Mouse (Mus musculus) myocyte (in vitro differentiated cells): ENCODE results near the gene Gm37240. TPM values are rescaled to one million over a fixed set of nuclear protein-coding genes. Genes with fewer than 3 reads are reported as not detected.

Experiments
- H3K27me3 ChIP-seq: one replicate; pipeline ENCODE4 v1.6.1; 2011; ENCODE audit not compliant: control insufficient read depth, insufficient read depth, insufficient read length
- H3K36me3 ChIP-seq: one replicate; pipeline ENCODE4 v1.6.1; 2011; ENCODE audit not compliant: control insufficient read depth, insufficient read depth
- H3K4me2 ChIP-seq: one replicate; pipeline ENCODE4 v1.6.1; 2011; ENCODE audit warnings: low read depth, control low read depth
- H3K4me3 ChIP-seq: one replicate; pipeline ENCODE4 v1.5.1; 2011; ENCODE audit warnings: mild to moderate bottlenecking, control low read depth, moderate library complexity
- H3K79me2 ChIP-seq: one replicate; pipeline ENCODE4 v1.6.1; 2011; ENCODE audit not compliant: control insufficient read depth, insufficient read depth
- H3ac ChIP-seq: one replicate; pipeline ENCODE4 v1.6.1; 2011; ENCODE audit not compliant: control insufficient read depth, insufficient read length
- CEBPB ChIP-seq: IDR thresholded peaks from 2 replicates; pipeline ENCODE4 v1.6.1; 2011; ENCODE audit warnings: mild to moderate bottlenecking, moderate library complexity; ENCODE audit not compliant: poor library complexity, insufficient read depth, severe bottlenecking
- E2F4 ChIP-seq: IDR thresholded peaks from one replicate; pipeline ENCODE4 v1.6.1; 2011; ENCODE audit warnings: mild to moderate bottlenecking, control low read depth, moderate library complexity; ENCODE audit not compliant: insufficient read depth
- MAX ChIP-seq: IDR thresholded peaks from one replicate; pipeline ENCODE4 v1.6.1; 2011; ENCODE audit warnings: low read depth, mild to moderate bottlenecking, control low read depth
- MYOD1 ChIP-seq, 3 experiments: IDR thresholded peaks; one replicate each; pipeline ENCODE4 v1.6.1; 2011; ENCODE audit warnings: control low read depth in 2 of 3, low read depth in 2 of 3, mild to moderate bottlenecking in 2 of 3, moderate library complexity in 1 of 3; ENCODE audit not compliant: insufficient read length in 2 of 3, control insufficient read depth in 1 of 3
- MYOG ChIP-seq, 3 experiments: IDR thresholded peaks; one replicate each; pipeline ENCODE4 v1.6.1; 2011; ENCODE audit warnings: control low read depth in 2 of 3, low read depth in 2 of 3, mild to moderate bottlenecking in 2 of 3; ENCODE audit not compliant: insufficient read length in 2 of 3, control insufficient read depth in 1 of 3, insufficient read depth in 1 of 3
- POLR2A ChIP-seq: IDR thresholded peaks from one replicate; pipeline ENCODE4 v1.6.1; 2011; ENCODE audit warnings: low read depth, mild to moderate bottlenecking, control low read depth, moderate library complexity; ENCODE audit not compliant: insufficient read length
- POLR2AphosphoS2 ChIP-seq: IDR thresholded peaks from one replicate; pipeline ENCODE4 v1.6.1; 2011; ENCODE audit warnings: low read depth, control low read depth; ENCODE audit not compliant: insufficient read length
- REST ChIP-seq: IDR thresholded peaks from one replicate; pipeline ENCODE4 v1.6.1; 2011; ENCODE audit warnings: mild to moderate bottlenecking, control low read depth, moderate library complexity; ENCODE audit not compliant: insufficient read depth, insufficient read length
- SRF ChIP-seq: IDR thresholded peaks from one replicate; pipeline ENCODE4 v1.6.1; 2011; ENCODE audit warnings: low read depth; ENCODE audit not compliant: control insufficient read depth, insufficient read length
- TCF12 ChIP-seq: IDR thresholded peaks from one replicate; pipeline ENCODE4 v1.6.1; 2011; ENCODE audit warnings: mild to moderate bottlenecking, control low read depth; ENCODE audit not compliant: poor library complexity, insufficient read depth, severe bottlenecking
- TCF3 ChIP-seq: IDR thresholded peaks from one replicate; pipeline ENCODE4 v1.6.1; 2011; ENCODE audit warnings: low read depth, control low read depth; ENCODE audit not compliant: insufficient read length
- USF1 ChIP-seq: IDR thresholded peaks from one replicate; pipeline ENCODE4 v1.6.1; 2011; ENCODE audit warnings: low read depth, mild to moderate bottlenecking, control low read depth, moderate library complexity
- polyA plus RNA-seq: library from polyadenylated mRNA; unstranded; fragments of >200 nt; fragmentation: generic; extraction: Trizol; gene quantifications from one replicate; pipeline ENCODE4 v1.2.1, GENCODE M21; 2012; ENCODE audit warnings: missing spikeins

Gm37240 gene
- polyA plus RNA-seq, 1 experiment: 8.7 TPM

DNA sequence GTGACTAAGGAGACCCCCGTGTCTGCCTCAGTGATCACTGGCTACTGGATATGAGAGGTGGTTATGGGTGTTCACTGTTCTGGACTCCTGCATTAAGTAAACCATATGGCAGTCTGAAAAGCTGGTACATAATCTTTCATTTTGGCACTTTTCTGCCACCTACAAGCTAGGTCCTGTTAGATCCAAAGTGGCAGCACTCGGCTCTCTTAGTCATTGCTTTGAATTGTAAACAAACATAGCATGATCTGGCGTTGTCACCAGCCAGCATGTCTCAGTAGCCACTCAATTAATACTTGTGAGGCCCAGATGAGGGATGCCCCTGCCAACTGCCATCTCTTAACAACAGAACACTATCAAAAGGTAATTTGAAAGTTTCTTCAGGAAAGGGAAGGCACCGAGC is 904.6 kb downstream of the Gm37240 start:
- Histone ChIP-seq H3ac (no peak overlapping the region), H3K36me3 (no peaks in the 10 kb centered on the region), H3K4me2 (no peak overlapping the region), H3K27me3 (no peaks in the 10 kb centered on the region), H3K79me2 (no peaks in the 10 kb centered on the region), H3K4me3 (no peak overlapping the region)
- TF ChIP-seq POLR2AphosphoS2: no peak
- TF ChIP-seq MAX: no peak
- TF ChIP-seq MYOG (IDR thresholded peaks at IDR 0.05; ENCODE audit: control insufficient read depth in 1 of 3, insufficient read depth in 1 of 3, insufficient read length in 2 of 3, low read depth in 2 of 3): no peak
- no peak for TF ChIP-seq CEBPB
- no peak for TF ChIP-seq USF1
- TF ChIP-seq TCF12: no peak
- TF ChIP-seq REST: no peak
- no peak for TF ChIP-seq MYOD1 (IDR thresholded peaks at IDR 0.05; ENCODE audit: control insufficient read depth in 1 of 3, insufficient read length in 2 of 3, low read depth in 2 of 3)
- no peak for TF ChIP-seq E2F4
- no peak for TF ChIP-seq POLR2A
- no peak for TF ChIP-seq TCF3
- TF ChIP-seq SRF: no peak

DNA sequence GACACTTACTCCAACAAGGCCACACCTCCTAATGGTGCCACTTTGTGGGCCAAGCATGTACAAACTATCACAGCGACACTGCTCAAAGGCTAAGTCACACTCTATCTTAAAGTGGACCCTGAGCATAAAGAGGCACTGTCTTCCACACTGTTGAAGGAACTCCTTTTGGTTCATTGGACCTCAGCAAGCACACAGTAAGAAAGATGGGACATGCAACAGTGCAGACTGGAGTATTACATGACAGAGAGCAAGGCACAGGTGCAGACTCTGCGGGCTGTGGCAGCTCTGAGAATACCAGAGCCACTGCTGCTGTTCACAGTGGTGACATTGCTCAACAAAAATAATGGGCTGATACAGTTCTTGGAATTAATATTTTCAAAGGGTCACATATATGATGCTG is 907.2 kb downstream of the Gm37240 start:
- H3K4me3 ChIP-seq: no peak overlapping the region
- peaks cover 5% of the 10 kb centered on the region for H3K36me3 ChIP-seq
- H3K79me2 ChIP-seq: no peaks in the 10 kb centered on the region
- H3K27me3 ChIP-seq: no peaks in the 10 kb centered on the region
- TF ChIP-seq USF1: no peak
- no peak for TF ChIP-seq MAX
- TF ChIP-seq E2F4: no peak
- no peak for TF ChIP-seq SRF
- no peak for TF ChIP-seq POLR2AphosphoS2
- TF ChIP-seq POLR2A: no peak
- TF ChIP-seq TCF3: no peak
- no peak for TF ChIP-seq REST
- TF ChIP-seq MYOD1 (IDR thresholded peaks at IDR 0.05; ENCODE audit: control insufficient read depth in 1 of 3, insufficient read length in 2 of 3, low read depth in 2 of 3): no peak
- no peak for TF ChIP-seq TCF12
- no peak for TF ChIP-seq CEBPB
- no peak for TF ChIP-seq MYOG (IDR thresholded peaks at IDR 0.05; ENCODE audit: control insufficient read depth in 1 of 3, insufficient read depth in 1 of 3, insufficient read length in 2 of 3, low read depth in 2 of 3)
- no peak overlapping the region for H3K4me2 ChIP-seq
- no peak overlapping the region for H3ac ChIP-seq

DNA sequence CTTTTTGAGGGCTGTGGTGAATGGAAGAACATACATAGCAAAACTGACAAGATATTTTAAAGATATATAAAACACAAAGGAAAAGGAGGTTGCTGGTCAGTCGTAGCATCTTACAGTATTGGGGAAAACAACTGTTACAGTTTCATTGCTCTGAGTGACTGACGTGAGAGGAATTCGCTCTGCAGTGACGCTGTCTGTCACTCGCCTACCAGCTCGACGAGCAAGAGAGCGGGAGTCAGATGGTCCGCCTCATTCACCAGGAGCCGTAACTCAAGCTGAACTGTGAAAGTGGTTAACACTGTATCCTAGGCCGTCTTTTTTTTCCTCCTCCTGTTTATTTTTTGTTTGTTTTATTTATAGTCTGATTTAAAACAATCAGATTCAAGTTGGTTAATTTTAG is 908.6 kb downstream of the Gm37240 start:
- H3K27me3 ChIP-seq: no peaks in the 10 kb centered on the region
- H3K4me2 ChIP-seq: no peak overlapping the region
- H3K36me3 ChIP-seq: peaks cover 7% of the 10 kb centered on the region
- H3K79me2 ChIP-seq: no peaks in the 10 kb centered on the region
- no peak overlapping the region for H3K4me3 ChIP-seq
- H3ac ChIP-seq: no peak overlapping the region
- TF ChIP-seq USF1 (no peak), CEBPB (no peak), SRF (no peak), TCF3 (no peak), REST (no peak), MYOG (IDR thresholded peaks at IDR 0.05; ENCODE audit: control insufficient read depth in 1 of 3, insufficient read depth in 1 of 3, insufficient read length in 2 of 3, low read depth in 2 of 3) (no peak), POLR2A (no peak), TCF12 (no peak)

DNA sequence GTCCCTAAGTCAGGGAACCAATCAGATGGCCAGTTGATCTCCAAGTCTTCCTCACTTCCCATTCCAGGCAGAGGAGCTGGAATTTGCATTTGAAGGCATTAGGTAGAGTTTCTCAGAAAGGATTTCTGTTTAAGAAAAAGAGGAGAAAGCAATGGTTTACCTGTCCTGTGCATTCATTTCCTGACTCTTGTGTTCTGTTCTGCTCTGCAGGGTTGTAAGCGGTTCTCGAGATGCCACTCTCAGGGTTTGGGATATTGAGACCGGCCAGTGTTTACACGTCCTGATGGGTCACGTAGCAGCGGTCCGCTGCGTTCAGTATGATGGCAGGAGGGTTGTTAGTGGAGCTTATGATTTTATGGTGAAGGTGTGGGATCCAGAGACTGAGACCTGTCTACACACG is 913.1 kb downstream of the Gm37240 start:
- no peak for TF ChIP-seq POLR2AphosphoS2
- TF ChIP-seq REST: no peak
- TF ChIP-seq MYOD1 (IDR thresholded peaks at IDR 0.05; ENCODE audit: control insufficient read depth in 1 of 3, insufficient read length in 2 of 3, low read depth in 2 of 3): no peak
- TF ChIP-seq E2F4: no peak
- no peak for TF ChIP-seq TCF12
- TF ChIP-seq TCF3: no peak
- no peak for TF ChIP-seq POLR2A
- no peak for TF ChIP-seq MYOG (IDR thresholded peaks at IDR 0.05; ENCODE audit: control insufficient read depth in 1 of 3, insufficient read depth in 1 of 3, insufficient read length in 2 of 3, low read depth in 2 of 3)
- no peak for TF ChIP-seq SRF
- no peak for TF ChIP-seq MAX
- TF ChIP-seq CEBPB: no peak
- TF ChIP-seq USF1: no peak
- Histone ChIP-seq H3K4me2 (no peak overlapping the region), H3K79me2 (no peaks in the 10 kb centered on the region), H3K4me3 (no peak overlapping the region), H3ac (no peak overlapping the region), H3K36me3 (peaks cover 17% of the 10 kb centered on the region), H3K27me3 (no peaks in the 10 kb centered on the region)
